Mouse (Mus musculus) CD4-positive naive resting alpha-beta T cell, adult 57 days (primary cell): Measurements from ENCODE around the gene Ofcc1. TPM values are rescaled to one million over a fixed set of nuclear protein-coding genes. Genes with fewer than 3 reads are reported as not detected.

ENCODE experiments used
- total RNA-seq: library from RNA; stranded (reverse); gene quantifications from one replicate; pipeline ENCODE4 v1.2.4, GENCODE M21; 2023

The Ofcc1 gene
- total RNA-seq: not detected

GRCm38 (mm10) chr13:40361288-40361687 is at the start of gene Ofcc1:
Gene Ofcc1, minus strand, starts transcription at chr13:40361450.

